ENCODE assay signal across 34 mouse cellular contexts in genomic region chrX:143867129-143867664, GRCm38 (mm10).
"Had no signal": no experiment of that assay in that cellular context is flagged by ENCODE, and none has a peak within 500 bp of the region (broad histone marks: within the 10 kb centered on the region; RNA-seq: fewer than 3 reads in every experiment).

No protein-coding gene starts in this region.

- H3K4me1 ChIP-seq: heart, embryonic 10.5 days; heart, embryonic 12.5 days; heart, embryonic 13.5 days; heart, embryonic 15.5 days; hindbrain, embryonic 10.5 days; hindbrain, embryonic 12.5 days; hindbrain, embryonic 13.5 days; hindbrain, embryonic 15.5 days; intestine, embryonic 15.5 days; kidney, embryonic 15.5 days had no signal

- H3K9me3 ChIP-seq: heart, embryonic 10.5 days; heart, embryonic 12.5 days; heart, embryonic 13.5 days; heart, embryonic 15.5 days; hindbrain, embryonic 10.5 days; hindbrain, embryonic 12.5 days; hindbrain, embryonic 13.5 days; hindbrain, embryonic 15.5 days; intestine, embryonic 15.5 days; kidney, embryonic 15.5 days had no signal

- H3K27ac ChIP-seq: heart, embryonic 10.5 days; heart, embryonic 13.5 days; heart, embryonic 15.5 days; hindbrain, embryonic 10.5 days; hindbrain, embryonic 12.5 days; hindbrain, embryonic 13.5 days; hindbrain, embryonic 14.5 days; hindbrain, embryonic 15.5 days; hindbrain, postnatal 0 days; intestine, embryonic 15.5 days; kidney, embryonic 15.5 days; kidney, postnatal 0 days; layer of hippocampus, adult 2 months had no signal

- H3K4me2 ChIP-seq: heart, embryonic 11.5 days; heart, embryonic 12.5 days; heart, embryonic 13.5 days; heart, embryonic 15.5 days; hindbrain, embryonic 12.5 days; hindbrain, embryonic 13.5 days; hindbrain, embryonic 14.5 days; hindbrain, embryonic 15.5 days; intestine, embryonic 15.5 days; kidney, embryonic 15.5 days had no signal

- H3K4me3 ChIP-seq: heart, embryonic 10.5 days; heart, embryonic 12.5 days; heart, embryonic 13.5 days; heart, embryonic 15.5 days; hindbrain, embryonic 10.5 days; hindbrain, embryonic 12.5 days; hindbrain, embryonic 13.5 days; hindbrain, embryonic 15.5 days; intestine, embryonic 15.5 days; kidney, embryonic 15.5 days; layer of hippocampus, adult 2 months had no signal

- H3K27me3 ChIP-seq: heart, embryonic 12.5 days; heart, embryonic 13.5 days; heart, embryonic 15.5 days; hindbrain, embryonic 12.5 days; hindbrain, embryonic 13.5 days; hindbrain, embryonic 15.5 days; intestine, embryonic 15.5 days had no signal

- H3K9ac ChIP-seq: heart, embryonic 12.5 days; heart, embryonic 13.5 days; heart, embryonic 15.5 days; hindbrain, embryonic 12.5 days; hindbrain, embryonic 13.5 days; hindbrain, embryonic 14.5 days; hindbrain, embryonic 15.5 days; intestine, embryonic 15.5 days; kidney, embryonic 15.5 days had no signal

- H3K36me3 ChIP-seq: heart, embryonic 10.5 days; heart, embryonic 12.5 days; heart, embryonic 13.5 days; heart, embryonic 15.5 days; hindbrain, embryonic 10.5 days; intestine, embryonic 15.5 days; kidney, embryonic 15.5 days had no signal

- ATAC-seq: hindbrain, embryonic 16.5 days; hindbrain, postnatal 0 days; intestine, embryonic 15.5 days; intestine, embryonic 16.5 days; intestine, postnatal 0 days had no signal

- DNase-seq: heart, postnatal 10 days; heart, postnatal 14 days; heart, postnatal 36 days; heart, postnatal 4 days; kidney, adult 11 months; kidney, adult 18-20 months; kidney, adult 2 months; kidney, adult 8-10 months; kidney, adult 9 months; kidney, postnatal 10 days; kidney, postnatal 14 days; kidney, postnatal 25 days; kidney, postnatal 36 days; kidney, postnatal 4 days; layer of hippocampus, adult 9-11 months; layer of hippocampus, postnatal 36 days had no signal
